Mouse (Mus musculus): ENCODE results near the gene Sub1.

Sub1 gene

GRCm38 (mm10) chr15:12010602-12011044 lies 13.8 kb upstream of the Sub1 start:
- DNase-seq (ENCODE audit: low spot score in 2 of 2): peak in 1 of 2 experiments; percentile 39

DNA sequence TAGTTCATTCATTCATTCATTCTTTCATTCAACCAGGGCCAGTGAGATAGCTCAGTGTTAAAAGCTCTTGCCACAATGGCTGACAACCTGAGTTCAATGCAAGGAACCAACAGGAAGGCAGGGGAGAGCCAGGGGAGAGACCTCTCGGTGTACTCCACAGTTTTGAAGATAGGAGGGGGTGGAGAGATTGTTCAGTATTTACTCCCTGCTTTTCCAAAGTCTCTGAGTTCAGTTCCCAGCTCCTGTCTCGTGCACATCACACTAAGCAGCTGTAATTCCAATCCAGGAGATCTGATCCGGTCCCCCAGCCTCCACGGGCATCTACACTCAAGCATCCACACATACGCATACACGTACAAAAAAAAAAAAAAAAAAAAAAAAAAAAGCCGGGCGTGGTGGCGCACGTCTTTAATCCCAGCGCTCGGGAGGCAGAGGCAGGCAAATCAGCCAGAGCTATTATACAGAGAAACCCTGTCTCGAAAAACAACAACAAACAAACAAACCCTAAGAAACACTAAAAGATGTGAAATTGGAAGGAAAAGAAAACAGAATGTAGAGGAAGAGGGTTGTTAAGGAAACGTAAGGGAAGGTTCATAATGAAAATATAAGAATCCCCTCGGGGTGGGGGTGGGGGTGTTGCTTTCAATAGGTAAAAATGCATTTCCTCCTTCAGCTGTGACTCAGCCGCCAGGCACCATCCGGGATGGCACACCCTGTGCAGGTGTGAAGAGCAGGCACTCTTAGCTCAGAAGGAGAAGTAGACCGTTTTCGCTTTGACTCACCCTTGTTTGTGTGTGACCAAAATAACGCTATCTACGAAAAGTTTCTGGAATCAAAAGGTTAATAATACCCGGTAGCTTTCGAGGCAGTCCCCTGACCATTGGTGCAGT lies 13.2 kb upstream of the Sub1 start:
- DNase-seq (ENCODE audit: low spot score in 2 of 2): peak in 1 of 2 experiments; percentile 54

GRCm38 (mm10) chr15:12008894-12009293 lies 12.1 kb upstream of the Sub1 start:
- no peak for DNase-seq (ENCODE audit: low spot score in 2 of 2)

DNA sequence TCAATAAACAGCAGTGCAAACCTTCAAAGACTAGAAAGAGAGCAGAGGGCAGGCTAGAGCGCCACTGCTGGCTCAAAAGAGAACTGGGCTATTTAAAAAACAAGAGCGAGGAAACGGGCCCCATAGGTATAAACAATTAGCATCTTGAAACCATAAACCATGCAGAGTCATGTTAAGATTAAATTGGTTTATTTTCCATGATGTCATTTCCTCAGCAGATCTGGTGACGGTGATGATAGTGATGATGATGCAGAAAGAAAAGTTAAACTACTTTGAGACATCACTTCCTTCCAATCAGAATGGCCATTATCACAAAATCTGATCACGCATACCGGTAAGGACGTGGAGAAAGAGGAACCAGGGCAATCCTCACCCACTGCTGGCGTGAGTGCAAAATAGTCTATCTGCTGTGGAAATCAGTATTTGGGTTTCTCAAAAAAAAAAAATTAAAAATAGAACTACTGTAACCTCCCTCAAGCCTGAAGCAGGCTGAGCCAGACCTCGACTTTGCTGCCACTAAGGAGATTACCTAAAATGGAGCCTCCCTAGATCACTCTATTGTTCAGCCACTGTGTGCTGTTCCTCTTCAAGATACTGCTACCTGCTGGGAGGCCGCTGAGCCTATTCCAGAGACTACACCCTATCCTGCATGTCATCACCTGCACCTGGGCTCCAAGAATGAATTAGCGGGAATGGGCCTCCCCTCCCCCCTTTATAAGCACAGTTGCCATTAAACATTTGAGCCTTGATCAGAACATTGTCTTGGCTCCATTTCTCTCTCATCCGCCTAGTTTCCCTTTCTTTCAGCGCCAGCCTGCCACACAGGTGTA lies 11.4 kb upstream of the Sub1 start:
- DNase-seq (ENCODE audit: low spot score in 2 of 2): peak in 1 of 2 experiments; percentile 46

DNA sequence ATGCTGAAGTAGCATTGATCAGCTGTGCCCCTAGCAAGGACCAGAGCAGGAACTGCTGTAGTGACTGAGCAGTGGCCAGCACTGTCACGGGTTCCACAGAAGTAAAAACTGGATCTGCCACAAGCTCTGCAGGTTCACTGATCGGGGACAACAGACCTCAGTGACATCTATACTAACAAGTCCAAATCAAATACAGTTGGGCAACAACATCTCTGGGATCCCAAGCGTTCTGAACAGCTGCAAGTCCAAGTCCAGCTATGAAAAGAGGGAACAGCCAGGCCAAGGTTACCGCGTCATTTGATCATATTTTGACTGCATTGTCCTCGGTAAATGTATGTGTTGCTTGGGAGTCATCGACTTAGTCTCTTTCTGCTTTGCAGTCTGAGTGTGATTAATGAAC lies 10.6 kb upstream of the Sub1 start:
- DNase-seq (ENCODE audit: low spot score in 2 of 2): peak in 1 of 2 experiments; percentile 25

DNA sequence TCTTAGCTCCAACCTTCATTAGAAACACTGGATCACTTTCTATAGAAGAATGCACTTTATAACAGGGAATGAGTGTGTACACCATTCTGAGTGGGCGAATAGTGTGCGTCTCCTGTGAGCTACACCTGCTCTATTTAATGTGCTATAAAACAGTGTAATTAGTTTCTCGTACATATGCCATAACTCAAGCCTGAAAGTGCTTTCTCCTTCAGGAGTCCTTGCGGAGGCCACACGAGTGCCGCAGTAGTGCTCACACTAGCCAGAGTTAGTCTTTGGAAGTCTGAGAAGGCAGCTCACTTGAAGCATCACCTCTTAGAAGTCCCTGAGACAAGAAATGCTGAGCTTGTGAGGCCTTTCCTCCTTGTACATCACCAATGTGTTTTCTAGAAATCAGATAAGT lies 9.4 kb upstream of the Sub1 start:
- DNase-seq (ENCODE audit: low spot score in 2 of 2): peak in 1 of 2 experiments; percentile 14

DNA sequence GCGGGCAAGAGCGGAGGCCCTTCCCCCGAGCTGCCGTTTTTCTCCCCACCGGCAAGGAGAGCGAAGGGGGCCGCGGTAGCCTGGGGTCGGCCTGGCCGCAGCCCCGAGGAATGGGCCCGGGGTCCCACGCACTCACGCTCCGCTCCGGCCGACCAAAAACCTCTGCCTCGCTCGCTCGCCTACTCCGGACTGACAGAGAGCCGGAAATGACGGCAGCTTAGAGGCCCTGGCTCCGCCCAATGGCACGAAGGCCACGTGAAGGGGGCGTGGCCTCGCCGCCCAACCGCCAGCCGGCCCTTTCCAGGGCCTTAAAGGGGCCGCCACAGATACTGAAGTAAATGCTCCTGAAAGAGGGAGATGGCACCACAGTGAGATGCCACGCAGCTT lies 975 bp downstream of the Sub1 start:
- DNase-seq (ENCODE audit: low spot score in 2 of 2): peak; percentile 92 to 93

DNA sequence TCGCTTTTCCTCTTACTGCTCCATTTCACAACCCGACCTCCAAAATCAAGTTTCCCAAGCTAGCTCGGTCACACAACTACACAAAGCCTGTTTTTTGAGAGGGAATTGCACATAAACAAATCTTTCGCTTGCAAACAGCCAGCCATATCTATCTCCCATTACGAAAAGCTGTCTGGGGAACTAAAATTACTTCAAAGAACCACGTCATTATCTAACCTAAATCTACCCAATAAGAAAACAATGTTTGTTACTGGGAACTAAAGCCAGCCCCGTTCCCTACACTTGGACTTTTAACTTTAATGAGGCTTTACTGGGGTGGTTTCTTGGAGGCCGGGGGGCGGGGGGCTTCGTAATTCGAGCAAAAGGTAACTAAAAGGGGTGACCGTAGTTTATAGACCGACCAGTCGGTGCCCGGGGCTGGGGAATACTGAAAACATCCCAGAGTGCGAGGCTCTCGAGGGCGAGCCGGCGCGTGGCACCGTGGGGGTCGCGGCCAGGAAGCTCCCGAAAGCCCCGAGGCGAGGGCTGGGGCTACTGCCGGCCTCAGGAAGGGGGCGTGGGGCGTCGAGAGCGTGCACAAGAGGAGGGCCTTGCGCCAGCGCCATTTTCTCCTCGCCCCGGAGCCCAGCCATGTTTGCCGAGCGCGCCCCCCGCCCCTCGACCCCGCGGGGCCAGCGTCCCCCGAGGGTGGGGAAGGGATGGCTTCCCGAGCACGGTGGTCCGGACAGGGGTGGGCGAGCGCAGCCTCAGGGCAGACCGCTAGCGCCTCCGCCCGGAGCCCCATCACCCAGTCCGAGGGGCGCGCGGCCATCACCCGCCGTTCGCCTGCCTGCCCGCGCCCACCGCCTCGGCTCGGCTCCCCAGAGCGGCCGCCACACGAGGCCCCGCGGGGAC lies 1.6 kb downstream of the Sub1 start:
- peak; percentile 62 to 69 for DNase-seq (ENCODE audit: low spot score in 2 of 2)

GRCm38 (mm10) chr15:11994006-11994405 lies 2.8 kb downstream of the Sub1 start:
- DNase-seq (ENCODE audit: low spot score in 2 of 2): no peak

GRCm38 (mm10) chr15:11991552-11992113 lies 5.2 kb downstream of the Sub1 start:
- no peak for DNase-seq (ENCODE audit: low spot score in 2 of 2)

GRCm38 (mm10) chr15:11988580-11988979 lies 8.2 kb downstream of the Sub1 start:
- no peak for DNase-seq (ENCODE audit: low spot score in 2 of 2)

- no peak for DNase-seq (ENCODE audit: low spot score in 2 of 2)
These were observed 8.9 kb downstream of the Sub1 start for GRCm38 (mm10) chr15:11987892-11988291.

DNA sequence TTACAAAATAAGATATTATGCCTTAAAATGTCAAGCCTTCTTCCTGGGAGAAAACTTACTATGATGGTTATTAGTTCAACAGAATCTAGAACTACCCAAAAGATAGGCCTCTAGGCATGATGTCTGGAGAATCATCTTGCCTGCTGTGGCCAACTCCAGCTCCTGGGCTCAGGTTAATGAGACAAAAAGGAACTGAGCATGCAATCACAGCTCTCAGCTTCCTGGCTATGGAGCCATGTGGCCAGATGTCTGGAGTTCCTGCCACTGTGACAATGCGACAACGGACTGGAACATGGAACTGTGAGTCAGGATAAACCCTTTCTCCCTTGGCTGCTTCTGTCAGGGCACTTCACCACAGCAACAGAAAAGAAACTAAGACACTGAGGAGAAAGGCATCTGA lies 14.8 kb downstream of the Sub1 start:
- DNase-seq (ENCODE audit: low spot score in 2 of 2): no peak

DNA sequence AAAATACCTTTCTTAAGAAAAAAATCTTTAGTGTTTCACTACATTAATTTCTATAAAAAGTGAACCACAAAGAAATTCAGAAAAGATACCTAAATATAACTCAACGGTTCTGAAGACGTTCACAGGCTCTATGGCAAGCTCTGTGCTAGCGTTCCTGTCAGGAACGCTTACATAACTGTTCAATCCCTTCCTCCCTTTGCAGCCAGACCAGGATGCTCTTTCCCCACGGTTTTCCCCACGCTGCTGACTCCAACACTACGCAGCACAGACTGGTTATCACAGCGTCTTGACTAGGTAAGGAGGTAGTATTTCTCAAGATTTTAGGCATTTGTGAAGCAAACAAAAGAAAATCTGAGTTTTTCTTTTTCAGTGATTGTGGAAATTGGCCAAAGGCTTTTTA lies 15.3 kb downstream of the Sub1 start:
- no peak for DNase-seq (ENCODE audit: low spot score in 2 of 2)

DNA sequence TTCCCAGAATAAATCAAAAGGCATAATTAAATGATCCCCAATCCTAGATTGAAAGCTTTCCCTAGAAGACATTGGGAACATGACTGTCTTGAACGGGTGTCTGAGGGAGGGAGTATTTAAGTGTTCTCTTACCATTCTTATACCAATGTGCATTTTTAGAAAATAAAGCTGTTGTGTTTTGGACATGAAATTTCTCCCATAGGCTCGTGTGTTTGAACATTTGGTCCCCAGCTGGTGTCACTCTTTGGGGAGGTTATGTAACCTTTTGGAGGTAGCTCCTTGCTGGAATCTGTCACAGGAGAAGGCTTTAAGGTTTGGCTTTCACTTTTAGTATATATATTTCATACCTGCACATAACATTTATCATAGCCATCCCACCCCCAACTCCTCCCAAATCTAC lies 18.6 kb downstream of the Sub1 start:
- DNase-seq (ENCODE audit: low spot score in 2 of 2): no peak

- DNase-seq (ENCODE audit: low spot score in 2 of 2): no peak
These were observed 19.7 kb downstream of the Sub1 start for GRCm38 (mm10) chr15:11977071-11977470.

DNA sequence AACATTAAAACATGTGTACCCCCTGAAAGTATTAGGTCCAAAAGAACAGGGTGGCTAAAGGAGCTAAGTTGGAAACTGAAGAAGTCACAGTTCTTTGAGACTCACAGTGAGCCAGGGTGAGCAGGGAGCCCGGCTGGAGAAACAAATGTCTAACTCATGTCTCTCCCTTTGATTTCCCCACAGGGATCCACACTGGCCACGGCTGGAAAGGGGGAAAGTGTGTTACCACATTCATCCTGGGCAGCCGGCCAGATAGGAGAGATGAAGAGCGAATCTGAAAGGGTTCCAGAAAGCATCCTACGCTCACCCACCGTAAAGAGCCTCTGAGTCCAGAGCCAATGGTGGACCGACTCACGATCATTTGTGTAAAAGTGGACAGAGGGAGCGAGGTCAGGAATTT lies 20.9 kb downstream of the Sub1 start:
- no peak for DNase-seq (ENCODE audit: low spot score in 2 of 2)

GRCm38 (mm10) chr15:11971854-11972420 lies 24.8 kb downstream of the Sub1 start:
- peak; percentile 66 to 82 for DNase-seq (ENCODE audit: low spot score in 2 of 2)

DNA sequence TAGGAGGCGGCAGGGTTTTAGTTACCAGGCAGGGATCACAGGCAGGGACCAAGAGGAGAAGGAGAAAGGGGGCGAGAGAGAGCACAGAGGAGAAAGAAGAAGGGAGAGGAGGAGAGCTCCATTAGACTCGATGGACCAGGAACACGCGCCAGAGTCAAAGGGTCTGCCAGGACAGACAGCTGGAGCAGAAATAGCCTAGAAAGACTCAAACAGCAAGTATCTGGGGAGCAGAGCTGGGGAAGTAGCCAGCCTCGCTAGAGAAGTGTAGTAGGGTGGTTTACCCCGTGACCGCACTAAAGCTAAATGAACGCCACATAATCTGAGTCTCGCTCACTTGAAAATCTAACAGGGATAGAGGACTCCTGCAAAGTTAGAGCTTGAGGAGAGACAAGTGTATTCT lies 26.2 kb downstream of the Sub1 start:
- no peak for DNase-seq (ENCODE audit: low spot score in 2 of 2)

DNA sequence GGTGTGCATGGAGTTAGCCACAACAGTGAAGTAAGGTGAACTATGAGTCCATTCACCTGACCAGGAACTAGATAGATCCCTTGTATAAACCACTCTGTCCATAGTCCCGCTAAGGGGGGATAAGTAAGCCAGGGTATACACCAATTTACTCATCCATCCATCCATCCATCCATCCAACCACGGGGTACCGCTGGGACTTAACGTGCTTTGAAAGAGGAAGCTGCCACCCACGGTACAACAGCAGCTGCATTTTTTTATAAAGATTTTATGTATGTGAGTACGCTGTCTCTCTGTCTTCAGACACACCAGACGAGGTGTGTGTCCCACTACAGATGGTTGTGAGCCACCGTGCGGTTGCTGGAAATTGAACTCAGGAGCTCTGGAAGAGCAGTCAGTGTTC lies 27.9 kb downstream of the Sub1 start:
- no peak for DNase-seq (ENCODE audit: low spot score in 2 of 2)

- no peak for DNase-seq (ENCODE audit: low spot score in 2 of 2)
These were observed 30.4 kb downstream of the Sub1 start for GRCm38 (mm10) chr15:11966367-11966766.

Measured in urinary bladder, postnatal 4 days (tissue).